Mouse (Mus musculus) midbrain, embryonic 16.5 days (tissue): ENCODE measurements around the gene Mark3. TPM values are rescaled to one million over a fixed set of nuclear protein-coding genes. Genes with fewer than 3 reads are reported as not detected.
A peak's percentile ranks its signal among the peaks of the same experiment; 100 is the strongest.

ENCODE experiments used
- ATAC-seq: fragments of 200-750 bp; cut with Nextera tagmentation; 2 replicates; pipeline ENCODE4 v1.8.0; 2017; ENCODE audit warnings: moderate TSS enrichment
- H3K27ac ChIP-seq: fragments of 300-500 bp; sonication (generic); 2 replicates; pipeline ENCODE4 v1.5.1; 2014; ENCODE audit warnings: mild to moderate bottlenecking, low read length, mixed read lengths
- H3K27me3 ChIP-seq: fragments of 300-500 bp; sonication (generic); 2 replicates; pipeline ENCODE4 v1.6.1; 2014; ENCODE audit warnings: low read depth, low read length, mixed read lengths; ENCODE audit not compliant: control insufficient read depth, insufficient read depth
- H3K36me3 ChIP-seq: fragments of 300-500 bp; sonication (generic); 2 replicates; pipeline ENCODE4 v1.6.1; 2014; ENCODE audit warnings: mild to moderate bottlenecking, low read length, moderate library complexity, mixed read lengths; ENCODE audit not compliant: control insufficient read depth, insufficient read depth
- H3K4me1 ChIP-seq: fragments of 300-500 bp; sonication (generic); 2 replicates; pipeline ENCODE4 v1.6.1; 2014; ENCODE audit warnings: mild to moderate bottlenecking, low read length, mixed read lengths; ENCODE audit not compliant: control insufficient read depth, insufficient read depth
- H3K4me2 ChIP-seq: fragments of 300-500 bp; sonication (generic); 2 replicates; pipeline ENCODE4 v1.6.1; 2014; ENCODE audit warnings: mild to moderate bottlenecking, low read length, mixed read lengths
- H3K4me3 ChIP-seq: fragments of 300-500 bp; sonication (generic); 2 replicates; pipeline ENCODE4 v1.5.1; 2014; ENCODE audit warnings: low read depth, mild to moderate bottlenecking, low read length, moderate library complexity, mixed read lengths
- H3K9ac ChIP-seq: fragments of 300-500 bp; sonication (generic); 2 replicates; pipeline ENCODE4 v1.6.1; 2014; ENCODE audit warnings: low read depth, low read length, mixed read lengths
- H3K9me3 ChIP-seq: fragments of 300-500 bp; sonication (generic); replicated peaks from 2 replicates; pipeline ENCODE4 v1.6.1; 2014; ENCODE audit warnings: mild to moderate bottlenecking, low read length, mixed read lengths; ENCODE audit not compliant: control insufficient read depth, poor library complexity, severe bottlenecking
- WGBS: fragments of 180-500 bp; shearing (Covaris S2); extraction: QIAGEN DNeasy Blood & Tissue Kit; methylation state at CpG from one replicate; pipeline ENCODE4 v1.1.7; 2014; 5-methylcytosine and 5-hydroxymethylcytosine counted together
- polyA plus RNA-seq: library from polyadenylated mRNA; unstranded; fragments of >200 nt; fragmentation: Nextera tagmentation; extraction: Ambion mirVana; gene quantifications from 2 replicates; pipeline ENCODE4 v1.2.1, GENCODE M21; 2015

The Mark3 gene
- 39.9 and 45.5 TPM in 2 replicates for polyA plus RNA-seq

GRCm38 (mm10) chr12:111574074-111574886, at the start of gene Mark3:
Mark3 (plus strand) TSS chr12:111574523.
- Histone ChIP-seq H3K4me3 (peak within 1 kb of the TSS; percentile 98), H3K27ac (peak within 1 kb of the TSS; percentile 97), H3K27me3 (no peaks in the 10 kb centered on the region), H3K9ac (peak within 1 kb of the TSS; percentile 99), H3K4me2 (peak within 1 kb of the TSS; percentile 97), H3K4me1 (peaks cover 28% of the 10 kb centered on the region), H3K9me3 (no peaks in the 10 kb centered on the region), H3K36me3 (no peaks in the 10 kb centered on the region)
- peak; percentile 98 for ATAC-seq
- WGBS = under 1% methylated on average over 63 of the region's 75 CpGs

GRCm38 (mm10) chr12:111524883-111525282, 49.4 kb upstream of the Mark3 start:
- Histone ChIP-seq H3K4me2 (no peak overlapping the region), H3K36me3 (no peaks in the 10 kb centered on the region), H3K9me3 (0 out of 2 replicates have a peak, but pooled peaks cover 3% of the 10 kb centered on the region), H3K9ac (no peak overlapping the region), H3K4me3 (no peak overlapping the region), H3K27me3 (no peaks in the 10 kb centered on the region), H3K4me1 (no peaks in the 10 kb centered on the region), H3K27ac (no peak overlapping the region)
- 91% methylated on average over 3 of the region's 3 CpGs for WGBS
- no peak for ATAC-seq

GRCm38 (mm10) chr12:111527643-111528281, 46.6 kb upstream of the Mark3 start:
- WGBS = 68% methylated on average over 8 of the region's 8 CpGs
- ATAC-seq = no peak
- H3K9me3 ChIP-seq = no peaks in the 10 kb centered on the region
- H3K36me3 ChIP-seq = no peaks in the 10 kb centered on the region
- H3K27ac ChIP-seq = no peak overlapping the region
- H3K27me3 ChIP-seq = no peaks in the 10 kb centered on the region
- no peaks in the 10 kb centered on the region for H3K4me1 ChIP-seq
- H3K4me2 ChIP-seq = no peak overlapping the region
- no peak overlapping the region for H3K4me3 ChIP-seq
- H3K9ac ChIP-seq = no peak overlapping the region

GRCm38 (mm10) chr12:111529192-111529591, 45.1 kb upstream of the Mark3 start:
- no peaks in the 10 kb centered on the region for H3K27me3 ChIP-seq
- ATAC-seq = no peak
- H3K36me3 ChIP-seq = no peaks in the 10 kb centered on the region
- no peak overlapping the region for H3K4me2 ChIP-seq
- no peak overlapping the region for H3K4me3 ChIP-seq
- no peak overlapping the region for H3K27ac ChIP-seq
- 24% methylated on average over 8 of the region's 8 CpGs for WGBS
- H3K9me3 ChIP-seq = no peaks in the 10 kb centered on the region
- no peak overlapping the region for H3K9ac ChIP-seq
- H3K4me1 ChIP-seq = no peaks in the 10 kb centered on the region

- no peak for ATAC-seq
- WGBS = 69% methylated on average over 11 of the region's 11 CpGs
- no peak overlapping the region for H3K4me2 ChIP-seq
- no peak overlapping the region for H3K4me3 ChIP-seq
- H3K9me3 ChIP-seq = no peaks in the 10 kb centered on the region
- no peaks in the 10 kb centered on the region for H3K27me3 ChIP-seq
- H3K27ac ChIP-seq = no peak overlapping the region
- H3K36me3 ChIP-seq = no peaks in the 10 kb centered on the region
- no peak overlapping the region for H3K9ac ChIP-seq
- peaks cover 10% of the 10 kb centered on the region for H3K4me1 ChIP-seq
Measured at GRCm38 (mm10) chr12:111533096-111533794, 41.1 kb upstream of the Mark3 start.

GRCm38 (mm10) chr12:111535281-111535680, 39.0 kb upstream of the Mark3 start:
- Histone ChIP-seq H3K27me3 (no peaks in the 10 kb centered on the region), H3K4me1 (peaks cover 23% of the 10 kb centered on the region), H3K27ac (no peak overlapping the region), H3K4me2 (no peak overlapping the region), H3K9ac (no peak overlapping the region), H3K4me3 (no peak overlapping the region), H3K36me3 (peaks cover 7% of the 10 kb centered on the region), H3K9me3 (no peaks in the 10 kb centered on the region)
- no peak for ATAC-seq
- WGBS = 78% methylated on average over 6 of the region's 6 CpGs

- no peak for ATAC-seq
- H3K9me3 ChIP-seq = no peaks in the 10 kb centered on the region
Measured at GRCm38 (mm10) chr12:111535762-111536161, 38.6 kb upstream of the Mark3 start.

GRCm38 (mm10) chr12:111536746-111537145, 37.6 kb upstream of the Mark3 start:
- 31% methylated on average over 4 of the region's 4 CpGs for WGBS
- H3K4me3 ChIP-seq = peak overlapping the region; percentile 93

More at GRCm38 (mm10) chr12:111535762-111536161, 38.6 kb upstream of the Mark3 start:
- Histone ChIP-seq H3K27ac (no peak overlapping the region), H3K4me1 (peaks cover 26% of the 10 kb centered on the region), H3K27me3 (no peaks in the 10 kb centered on the region), H3K9ac (no peak overlapping the region), H3K36me3 (peaks cover 10% of the 10 kb centered on the region), H3K4me2 (no peak overlapping the region), H3K4me3 (no peak overlapping the region)
- WGBS = 94% methylated on average over 5 of the region's 5 CpGs

More at GRCm38 (mm10) chr12:111536746-111537145, 37.6 kb upstream of the Mark3 start:
- Histone ChIP-seq H3K27me3 (no peaks in the 10 kb centered on the region), H3K4me1 (peaks cover 35% of the 10 kb centered on the region), H3K9me3 (no peaks in the 10 kb centered on the region), H3K27ac (peak overlapping the region; percentile 99; the same call in 1 of the 2 replicates), H3K9ac (peak overlapping the region; percentile 93), H3K36me3 (peaks cover 13% of the 10 kb centered on the region), H3K4me2 (peak overlapping the region; percentile 68)
- ATAC-seq = no peak
